Mouse (Mus musculus): ENCODE measurements at regions not wholly inside any gene's neighbourhood (a gene's known extent, or its start where the extent isn't known, plus 50 kb on each side); places are given as distances from the start of the nearest gene placed in this dataset.

DNA sequence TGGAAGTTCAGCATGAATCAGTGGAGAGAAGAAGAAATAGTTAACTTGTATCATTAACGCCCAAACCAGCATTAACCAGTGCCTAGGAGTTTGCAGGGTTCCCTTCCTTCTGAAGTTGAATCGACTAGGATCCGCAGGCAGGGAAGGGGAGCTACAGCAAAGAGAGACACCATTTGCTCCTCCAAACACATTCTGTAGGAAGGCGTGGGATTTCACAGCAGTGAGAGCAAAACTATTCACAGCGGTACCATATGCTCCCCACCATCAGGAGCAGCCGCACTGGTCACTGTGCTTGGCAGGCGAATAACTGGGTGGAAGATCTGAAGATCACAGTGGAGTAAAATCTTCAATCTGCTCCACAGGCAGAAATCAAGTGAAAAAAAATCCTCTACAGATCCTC is 610.3 kb downstream of the Lmo4 start:
- no peak for DNase-seq (ENCODE audit: low read depth)

DNA sequence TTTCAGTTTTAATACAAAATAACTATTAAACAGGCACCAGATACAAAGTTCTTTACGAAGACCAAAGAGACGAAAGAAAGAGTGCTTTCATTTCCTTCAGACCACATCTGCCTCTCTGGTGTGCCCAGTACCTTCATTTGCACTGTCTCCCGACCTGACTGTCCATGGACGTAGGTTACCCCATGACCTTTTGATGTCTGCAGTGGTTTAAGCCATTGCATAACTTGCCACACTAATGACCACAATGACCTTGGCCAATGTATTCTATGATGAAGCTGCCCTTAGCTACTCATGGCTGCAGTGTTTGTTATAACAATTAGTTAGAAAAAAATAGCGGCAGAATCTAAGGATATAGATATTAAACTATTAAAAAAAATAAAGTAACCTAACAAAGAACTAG is 618.4 kb downstream of the Lmo4 start:
- no peak for DNase-seq (ENCODE audit: low read depth)

DNA sequence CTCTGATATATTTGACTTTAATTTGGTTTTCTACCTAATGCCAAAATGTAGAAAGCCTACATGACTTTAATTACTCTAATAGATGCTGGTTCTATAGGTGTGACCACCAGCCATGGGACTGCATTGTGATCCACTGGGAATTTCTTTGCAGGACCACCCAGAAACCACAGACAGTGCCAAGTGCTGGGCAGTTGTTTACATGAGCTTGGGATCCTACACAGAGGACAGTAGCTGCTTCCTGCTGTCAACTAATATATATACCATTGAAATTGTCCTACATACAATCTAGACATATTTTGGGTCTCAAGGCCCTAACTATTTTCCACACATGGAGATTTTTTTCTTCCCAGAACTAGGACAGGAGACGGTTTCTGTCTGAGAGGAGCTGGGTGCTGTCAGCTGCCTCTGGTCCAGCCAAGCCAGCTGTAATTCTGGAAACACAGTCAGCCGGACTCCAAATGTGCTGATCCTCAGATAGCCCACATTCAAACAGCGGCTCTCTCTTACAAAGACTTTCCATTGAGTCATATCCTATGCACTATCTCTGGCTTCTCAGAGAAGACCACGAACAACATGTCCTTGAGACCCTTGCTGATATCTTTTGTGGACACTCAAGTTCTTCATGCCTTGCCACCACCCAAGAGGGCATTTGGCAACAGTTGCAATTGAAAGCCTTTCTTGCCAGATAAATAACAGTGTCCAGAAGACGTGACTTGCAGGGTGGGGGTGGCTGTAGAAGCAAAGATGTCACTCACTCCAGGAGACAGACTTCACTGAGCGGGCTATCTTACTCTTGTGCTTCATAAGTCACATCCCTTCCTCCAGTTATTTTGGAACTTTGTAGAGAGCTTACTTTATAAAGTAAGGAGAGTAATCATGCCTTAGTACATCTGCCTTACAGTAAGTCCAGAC is 620.1 kb downstream of the Lmo4 start:
- DNase-seq (ENCODE audit: low read depth) = no peak

DNA sequence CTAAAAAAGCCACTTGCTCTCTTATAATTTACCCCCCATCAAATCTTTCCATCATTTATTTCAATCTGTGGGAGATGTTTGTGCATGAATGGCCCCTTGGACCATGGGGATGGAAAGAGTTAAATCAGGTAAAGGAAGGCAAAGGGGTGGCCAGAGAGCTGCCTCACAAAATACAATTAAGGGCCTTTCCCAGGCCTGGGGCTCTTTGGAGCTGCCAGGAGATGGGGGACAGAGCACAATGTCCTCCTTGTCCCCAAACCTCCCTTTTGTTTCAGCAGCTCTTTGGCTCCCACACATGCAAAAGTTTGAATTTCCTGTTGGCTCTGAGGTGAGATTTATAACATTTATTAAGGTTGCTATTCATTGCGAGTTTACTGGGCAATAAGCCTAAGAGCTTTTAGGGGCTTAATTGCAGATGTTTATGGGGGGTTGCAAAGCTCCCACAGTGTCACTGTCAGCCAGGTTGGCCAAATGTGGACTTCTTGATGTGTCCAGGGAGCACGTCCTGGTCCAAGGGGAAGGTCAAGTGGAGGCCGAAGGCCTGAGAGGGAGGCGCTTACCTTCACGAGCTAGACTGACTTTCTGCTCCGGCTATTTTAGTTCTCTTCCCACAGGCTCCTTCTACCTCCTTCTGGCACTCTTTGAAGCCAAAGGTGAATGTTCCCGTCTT is 628.5 kb downstream of the Lmo4 start:
- no peak for DNase-seq (ENCODE audit: low read depth)

DNA sequence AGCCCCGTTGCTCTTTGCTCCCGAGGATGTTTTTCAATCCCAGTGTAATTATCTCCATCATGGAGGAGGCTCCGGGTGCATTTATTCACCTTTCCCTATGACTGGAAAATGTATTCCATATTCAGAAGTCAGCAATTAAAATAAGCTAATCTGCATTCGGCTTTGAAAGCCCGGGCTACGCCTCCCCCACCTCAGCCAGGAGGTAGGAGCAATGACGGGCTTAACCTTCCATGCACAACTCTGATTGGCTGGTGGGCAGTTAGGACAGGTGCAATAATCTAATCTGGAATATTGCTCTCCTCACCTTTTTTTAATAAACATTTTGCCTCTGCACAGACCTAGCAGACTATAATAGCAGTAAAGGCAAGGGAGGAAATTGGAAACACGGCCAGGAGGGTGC is 629.3 kb downstream of the Lmo4 start:
- DNase-seq (ENCODE audit: low read depth) = no peak

DNA sequence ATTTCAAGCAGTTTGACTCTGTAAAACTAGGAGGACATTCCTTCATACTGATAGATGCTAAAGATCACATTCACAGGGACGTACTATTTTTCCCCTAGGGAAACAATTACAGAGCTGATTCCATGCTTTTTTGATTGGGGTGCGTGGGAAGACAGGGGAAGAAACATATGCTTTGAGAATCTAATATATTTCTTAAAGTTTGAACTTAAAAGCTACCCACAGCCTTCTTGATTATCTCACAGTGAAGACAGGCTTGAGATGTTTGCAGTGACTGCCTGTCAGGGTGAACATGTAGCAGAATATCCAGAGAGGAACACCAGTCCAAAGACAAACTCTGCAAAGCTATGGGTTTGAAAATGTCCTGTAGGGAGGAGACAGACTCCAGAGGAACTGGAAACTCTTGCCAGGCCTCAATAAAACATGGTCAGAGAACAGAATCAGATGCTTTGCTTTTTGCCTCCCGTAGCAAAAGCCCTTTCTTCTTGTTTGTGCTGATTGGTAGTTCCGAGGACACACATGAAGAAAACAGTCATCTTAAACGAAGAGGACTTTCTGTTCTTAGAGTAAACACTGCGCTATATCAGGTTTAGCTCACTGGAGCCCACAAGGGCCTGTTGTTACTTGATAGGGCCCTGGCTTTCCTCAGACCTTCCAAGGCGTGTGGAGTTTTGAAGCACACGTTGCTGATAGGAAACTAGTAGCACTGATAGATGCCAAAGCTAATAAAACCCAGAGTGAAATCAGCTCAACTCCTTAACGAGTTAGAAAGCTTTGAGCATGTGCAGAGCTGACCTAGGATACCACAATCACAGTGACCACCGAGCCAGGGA is 630.8 kb downstream of the Lmo4 start:
- no peak for DNase-seq (ENCODE audit: low read depth)

DNA sequence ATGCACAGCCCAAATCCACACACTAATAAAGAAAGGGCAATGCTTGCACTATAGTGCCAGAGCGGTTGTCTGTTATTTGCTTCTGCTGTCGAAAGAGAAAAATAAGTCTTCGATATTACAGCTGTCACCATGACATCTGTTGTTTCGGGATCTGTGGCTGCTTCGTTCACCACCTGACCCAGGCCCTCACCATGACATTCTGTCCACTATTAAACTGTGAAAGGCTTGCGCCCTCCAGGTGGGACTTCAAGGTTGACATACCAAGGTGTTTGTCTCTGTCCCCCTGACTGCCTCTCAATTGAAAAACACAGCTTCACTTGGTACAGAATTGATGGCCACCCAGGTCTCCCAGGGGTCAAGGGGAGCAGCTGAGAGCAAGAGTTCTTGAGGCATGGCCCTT is 635.1 kb downstream of the Lmo4 start:
- no peak for DNase-seq (ENCODE audit: low read depth)

DNA sequence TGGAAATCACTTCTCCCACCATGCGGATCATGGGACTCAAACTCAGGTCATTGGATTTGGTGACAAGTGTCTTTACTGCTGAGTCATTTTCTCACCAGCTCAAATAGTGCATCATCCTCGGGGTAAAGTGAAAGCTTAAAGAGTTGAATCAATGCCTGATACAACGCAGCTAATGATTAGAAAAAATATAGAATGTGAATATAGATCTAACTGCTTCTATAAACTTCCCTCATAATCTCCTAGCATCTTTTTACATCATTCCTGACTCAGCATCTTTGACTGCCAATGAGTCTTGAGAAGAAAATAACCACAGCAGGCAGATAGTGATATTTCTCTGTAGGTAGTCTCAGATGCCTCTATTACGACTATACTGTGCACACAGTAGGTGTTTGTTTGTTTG is 640.0 kb downstream of the Lmo4 start:
- DNase-seq (ENCODE audit: low read depth) = no peak

DNA sequence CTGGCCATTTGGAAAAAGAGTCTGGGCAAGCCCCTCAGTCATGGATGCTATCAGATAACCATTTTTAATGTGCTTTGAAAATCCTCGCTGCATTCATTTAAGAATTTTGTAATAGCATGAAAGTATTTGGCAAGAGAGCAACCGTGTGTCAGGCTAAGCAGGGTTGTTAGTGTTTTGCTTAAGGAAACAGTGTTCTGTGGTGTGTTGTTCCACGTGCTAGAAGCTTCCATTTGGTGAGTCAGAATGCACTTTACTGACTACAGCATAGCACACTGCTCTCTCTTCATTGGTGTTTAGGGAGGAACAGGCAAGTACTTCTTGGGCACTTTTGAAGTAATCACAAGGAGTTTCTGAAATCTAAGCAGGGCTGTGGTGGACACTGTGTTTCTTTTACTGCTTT is 661.0 kb upstream of the Pkn2 start:
- DNase-seq (ENCODE audit: low read depth) = no peak

DNA sequence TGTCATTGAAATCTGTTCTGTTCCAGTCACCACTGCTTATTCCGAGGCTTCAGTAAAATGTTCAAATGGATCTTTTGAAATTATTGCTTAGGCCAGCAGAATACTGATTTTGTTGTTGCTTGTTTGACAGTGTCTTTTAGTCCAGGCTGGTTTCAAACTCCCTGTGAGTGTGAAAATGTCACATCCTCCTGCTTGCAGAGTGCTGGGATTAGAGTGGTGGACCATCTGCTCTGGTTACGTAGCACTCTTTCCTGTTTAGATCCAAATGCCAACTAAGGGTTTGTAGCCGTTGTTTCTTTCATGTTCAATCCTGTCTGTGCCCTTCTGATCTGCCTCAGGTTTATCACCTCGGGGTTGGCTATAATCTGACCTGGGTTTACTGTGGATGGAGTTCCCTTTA is 646.2 kb upstream of the Pkn2 start:
- DNase-seq (ENCODE audit: low read depth) = no peak

DNA sequence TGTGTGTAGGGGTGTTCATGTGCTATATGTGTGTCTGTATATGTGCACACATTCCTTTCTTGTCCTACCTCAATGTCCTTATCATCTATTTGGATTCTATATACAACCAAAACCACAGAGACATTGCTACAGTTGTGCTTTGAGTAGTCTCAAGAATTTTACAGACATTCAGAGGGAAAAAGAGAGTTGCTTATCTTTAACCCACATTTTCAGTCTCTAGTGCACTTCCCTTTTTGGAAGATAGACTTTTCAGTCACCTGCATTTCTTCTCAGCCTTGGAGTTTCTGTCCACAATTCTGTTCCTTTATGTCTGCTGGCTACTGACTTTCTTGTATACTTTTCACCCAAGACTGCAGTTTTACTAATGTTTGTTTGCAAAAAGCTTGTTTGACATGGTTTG is 645.5 kb upstream of the Pkn2 start:
- DNase-seq (ENCODE audit: low read depth) = no peak

DNA sequence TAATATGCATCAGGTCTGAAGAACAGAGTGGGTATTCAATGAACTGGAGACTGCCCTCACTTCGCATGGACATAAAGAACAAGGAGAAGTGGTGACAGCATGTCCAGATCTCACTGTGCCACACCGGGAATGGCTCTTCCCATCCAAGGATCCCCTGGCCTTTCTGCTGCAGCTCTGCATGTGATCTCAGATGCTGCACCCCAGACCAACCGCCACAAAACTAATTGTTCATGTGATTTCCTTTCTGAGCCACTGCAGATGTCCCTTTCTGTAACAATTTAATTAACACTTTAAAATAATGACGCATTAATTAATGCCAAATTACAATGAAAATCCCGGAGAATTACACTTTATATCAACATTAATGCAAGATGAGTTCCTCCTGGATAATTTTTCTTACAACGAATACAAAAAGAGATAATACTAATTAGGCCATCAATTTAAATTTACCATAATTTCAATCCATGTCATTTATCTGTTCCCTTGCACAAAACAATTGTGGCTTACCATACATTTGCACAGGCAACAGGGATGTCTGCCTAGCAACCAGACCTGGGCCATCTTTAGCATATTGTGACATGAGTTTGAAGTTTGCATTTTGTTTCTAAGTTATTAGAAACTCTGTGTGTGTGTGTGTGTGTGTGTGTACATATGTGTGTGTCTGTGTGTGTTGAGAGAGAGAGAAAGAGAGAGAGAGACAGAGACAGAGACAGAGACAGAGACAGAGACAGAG is 630.9 kb upstream of the Pkn2 start:
- DNase-seq (ENCODE audit: low read depth) = no peak

DNA sequence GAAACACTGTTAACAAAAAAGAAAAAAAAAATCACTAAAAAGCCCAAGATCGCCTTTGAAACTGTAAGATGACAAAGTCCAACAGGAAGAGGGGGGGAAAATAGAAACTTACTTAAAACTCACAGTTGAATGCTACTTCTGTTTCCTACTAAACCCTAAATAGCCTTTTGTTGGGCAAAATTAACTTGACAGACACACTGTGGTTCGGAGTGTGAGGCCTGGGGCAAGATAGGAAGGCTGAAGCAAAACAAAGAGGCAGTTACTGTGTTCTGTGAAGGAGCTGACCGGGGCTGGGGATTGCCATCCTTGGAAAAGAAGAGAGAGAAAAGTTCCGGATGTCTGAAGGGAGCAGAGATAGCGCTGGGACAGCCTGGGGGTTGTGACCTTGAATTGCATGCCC is 627.7 kb upstream of the Pkn2 start:
- no peak for DNase-seq (ENCODE audit: low read depth)

DNA sequence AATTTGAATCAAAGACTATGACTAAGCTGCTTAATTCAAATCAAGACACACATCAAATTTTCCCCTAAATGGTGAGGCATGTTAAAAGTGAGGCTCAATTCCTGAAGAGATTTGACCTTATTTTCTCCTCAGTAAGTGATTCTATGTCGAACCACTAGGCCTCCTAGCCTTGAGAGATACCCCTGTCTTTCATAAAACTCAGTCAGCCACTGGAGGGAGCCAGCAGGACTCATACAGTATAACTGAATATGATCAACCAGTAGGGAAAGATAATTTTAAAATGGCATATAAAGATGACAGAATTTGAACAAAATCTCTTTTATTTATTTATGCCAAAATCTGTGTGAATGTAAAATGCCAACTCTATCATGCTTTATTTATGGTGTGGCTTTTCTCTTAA is 626.5 kb upstream of the Pkn2 start:
- peak; percentile 35 for DNase-seq (ENCODE audit: low read depth)

DNA sequence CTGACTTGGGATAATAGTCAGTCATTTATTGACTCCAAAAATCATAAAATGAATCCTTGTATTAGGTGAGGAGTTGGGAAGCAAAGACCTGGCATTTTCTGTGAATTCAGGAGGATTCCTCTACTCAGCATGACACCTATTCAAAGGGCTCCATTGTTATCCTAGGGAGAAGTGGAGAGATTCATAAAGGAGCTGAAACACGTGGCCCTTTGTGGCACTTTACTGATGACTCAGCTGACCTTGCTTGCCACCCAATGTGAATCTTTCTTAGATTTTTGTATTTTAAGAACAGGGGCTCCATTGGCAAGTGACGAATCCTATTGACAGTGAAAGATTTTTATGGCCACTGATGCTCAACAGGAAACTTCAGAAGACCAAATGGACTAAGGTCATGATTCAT is 619.2 kb upstream of the Pkn2 start:
- no peak for DNase-seq (ENCODE audit: low read depth)

DNA sequence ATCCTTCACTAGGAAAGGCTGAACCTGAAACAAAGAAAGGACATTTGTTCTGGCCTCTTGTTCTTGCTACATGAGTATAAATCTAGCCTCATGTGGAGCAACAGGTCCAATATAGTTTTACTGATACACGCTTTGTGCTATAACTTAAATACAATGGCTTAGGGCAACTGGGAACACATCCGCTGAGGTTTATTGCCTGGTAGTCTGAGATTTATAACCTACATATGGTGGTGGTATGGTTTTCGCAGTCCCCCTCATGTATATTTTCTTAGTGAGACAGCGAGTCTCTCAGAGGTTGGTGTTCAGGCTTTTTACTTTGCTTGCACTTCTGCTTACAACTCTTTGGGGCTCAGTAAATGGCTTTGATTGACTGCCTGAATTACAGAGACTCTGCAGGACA is 613.6 kb upstream of the Pkn2 start:
- no peak for DNase-seq (ENCODE audit: low read depth)

DNA sequence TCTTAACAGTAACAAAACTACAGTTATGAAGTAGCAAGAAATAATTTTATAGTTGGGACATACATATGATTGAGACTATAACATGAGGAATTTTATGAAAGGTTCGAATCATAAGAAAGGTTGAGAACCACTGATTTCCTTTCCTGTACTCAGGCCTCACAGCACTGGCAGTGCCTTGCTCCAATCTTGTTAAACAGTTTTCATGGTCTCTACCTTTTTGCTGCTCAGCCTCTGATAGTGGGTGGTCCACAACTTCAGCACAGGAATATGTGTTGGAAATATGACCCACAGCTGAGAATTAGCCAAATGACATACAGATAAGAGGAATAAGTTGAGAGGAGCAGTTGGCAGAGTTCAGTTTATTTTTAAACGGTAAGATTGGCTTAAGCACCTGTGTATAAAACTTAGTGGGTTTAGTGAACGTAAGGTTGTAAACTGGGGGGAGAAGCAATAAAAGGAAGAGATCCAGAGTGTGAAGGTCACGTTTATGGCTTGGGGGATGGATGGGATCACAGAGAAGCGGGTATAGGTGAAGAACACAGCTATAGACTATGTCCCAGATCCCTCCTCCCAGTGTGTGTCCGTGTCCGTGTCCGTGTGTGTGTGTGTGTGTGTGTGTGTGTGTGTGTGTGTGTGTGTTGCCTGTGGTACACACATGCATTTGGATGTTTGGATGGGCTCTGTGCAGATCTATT is 596.3 kb upstream of the Pkn2 start:
- no peak for DNase-seq (ENCODE audit: low read depth)

DNA sequence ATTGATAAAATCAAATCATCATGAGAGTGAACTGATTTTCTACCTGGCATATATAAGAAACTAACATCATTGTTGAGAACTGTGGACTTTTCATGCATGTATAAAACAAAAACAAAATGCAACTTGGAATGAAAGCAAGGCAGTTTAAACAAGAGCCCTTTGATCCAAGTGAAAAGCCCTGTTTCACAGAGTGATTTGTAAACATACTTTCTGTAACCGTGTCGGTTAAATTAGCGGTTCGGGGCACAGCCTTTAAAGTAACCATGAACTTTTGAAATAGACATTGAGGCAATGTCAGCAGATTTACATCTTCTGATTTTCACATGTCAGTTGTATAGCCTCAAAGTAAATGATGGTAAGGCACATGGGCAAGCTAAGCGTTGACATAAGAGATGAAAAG is 593.7 kb upstream of the Pkn2 start:
- no peak for DNase-seq (ENCODE audit: low read depth)

DNA sequence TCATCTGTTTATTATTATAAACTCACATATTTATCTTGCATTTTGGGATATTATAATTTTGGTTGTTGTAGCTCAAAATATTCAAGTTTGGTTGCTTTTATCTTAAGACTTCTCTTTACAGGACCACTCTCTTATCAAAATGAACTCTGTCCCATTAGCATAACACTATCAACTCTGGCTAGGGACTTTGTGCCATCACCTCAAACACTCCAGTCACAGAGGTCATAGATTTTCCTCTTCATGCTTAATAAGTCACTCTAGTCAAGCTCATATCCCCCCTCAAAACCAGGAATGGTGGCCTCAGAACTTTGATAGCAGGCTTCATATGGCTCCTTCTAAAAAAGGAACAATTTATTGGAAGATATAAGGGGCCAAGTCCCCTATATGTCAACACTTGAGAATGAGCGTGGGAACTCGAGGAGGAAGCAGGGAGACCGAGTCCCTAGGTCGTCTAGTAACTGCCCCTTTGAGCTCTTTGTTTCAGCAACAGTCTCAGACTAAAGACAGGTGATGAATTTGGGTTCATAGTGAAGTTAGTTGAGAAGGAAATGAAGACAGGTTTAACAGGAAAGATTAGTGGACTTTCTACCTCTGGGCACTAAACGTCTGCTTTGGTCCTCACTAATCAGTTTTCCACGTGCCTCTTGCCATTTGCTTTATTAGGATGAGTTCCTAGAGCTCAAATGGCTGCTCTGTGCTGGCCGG is 565.4 kb upstream of the Pkn2 start:
- DNase-seq (ENCODE audit: low read depth) = no peak

DNA sequence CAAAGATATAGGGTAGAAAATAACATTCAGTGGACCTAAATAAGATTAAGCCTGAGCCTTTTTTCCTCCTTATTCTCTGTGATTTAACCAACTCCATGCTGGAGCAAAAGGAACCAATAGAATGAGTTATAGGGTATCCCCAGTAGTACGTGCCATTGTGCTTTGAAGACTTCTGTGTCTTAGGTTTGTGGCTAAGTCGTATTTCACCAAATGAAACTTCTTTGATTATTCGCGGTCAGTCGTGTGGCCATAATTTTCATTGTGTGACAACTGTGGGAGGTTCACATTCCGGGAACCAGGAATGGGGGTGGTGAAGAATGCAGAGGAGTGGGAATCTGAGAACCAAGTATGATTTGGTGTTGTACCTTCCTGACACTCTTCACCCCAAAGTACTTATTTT is 535.6 kb upstream of the Pkn2 start:
- no peak for DNase-seq (ENCODE audit: low read depth)

DNA sequence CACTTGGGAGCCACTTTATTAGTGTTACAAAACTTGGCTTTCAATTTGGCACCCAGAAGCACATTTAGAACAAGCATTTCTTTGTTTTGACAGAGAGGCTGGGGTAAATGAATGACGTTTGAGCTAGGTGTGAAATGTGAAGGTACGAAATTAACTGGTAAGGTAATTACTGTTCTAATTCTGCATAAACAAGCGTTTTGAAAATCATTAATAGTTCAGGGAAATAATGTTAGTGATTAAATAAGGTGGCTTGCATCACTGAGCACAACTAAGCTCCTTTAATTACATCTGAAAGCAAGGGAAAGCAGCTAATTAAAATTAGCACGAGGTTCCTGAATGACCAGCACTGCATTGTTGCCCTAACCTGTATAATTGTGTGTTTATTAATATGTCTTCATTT is 529.9 kb upstream of the Pkn2 start:
- DNase-seq (ENCODE audit: low read depth) = no peak
